Mouse (Mus musculus) gastrocnemius, adult 18-20 months (tissue): Measurements from ENCODE around the gene Slc44a1. TPM values are rescaled to one million over a fixed set of nuclear protein-coding genes. Genes with fewer than 3 reads are reported as not detected.

Experiments
- DNase-seq: peaks from one replicate; pipeline ENCODE4 v3.0.0; 2021; ENCODE audit warnings: low spot score
- total RNA-seq, 2 experiments: library from RNA; stranded (reverse); gene quantifications; 2 replicates each; pipeline ENCODE4 v1.2.3; 2021

The Slc44a1 gene
- total RNA-seq, 2 experiments from 2014 or later = 15.8 to 22.5 TPM

GRCm38 (mm10) chr4:53430522-53430921 is 9.7 kb upstream of the Slc44a1 start:
- no peak for DNase-seq

DNA sequence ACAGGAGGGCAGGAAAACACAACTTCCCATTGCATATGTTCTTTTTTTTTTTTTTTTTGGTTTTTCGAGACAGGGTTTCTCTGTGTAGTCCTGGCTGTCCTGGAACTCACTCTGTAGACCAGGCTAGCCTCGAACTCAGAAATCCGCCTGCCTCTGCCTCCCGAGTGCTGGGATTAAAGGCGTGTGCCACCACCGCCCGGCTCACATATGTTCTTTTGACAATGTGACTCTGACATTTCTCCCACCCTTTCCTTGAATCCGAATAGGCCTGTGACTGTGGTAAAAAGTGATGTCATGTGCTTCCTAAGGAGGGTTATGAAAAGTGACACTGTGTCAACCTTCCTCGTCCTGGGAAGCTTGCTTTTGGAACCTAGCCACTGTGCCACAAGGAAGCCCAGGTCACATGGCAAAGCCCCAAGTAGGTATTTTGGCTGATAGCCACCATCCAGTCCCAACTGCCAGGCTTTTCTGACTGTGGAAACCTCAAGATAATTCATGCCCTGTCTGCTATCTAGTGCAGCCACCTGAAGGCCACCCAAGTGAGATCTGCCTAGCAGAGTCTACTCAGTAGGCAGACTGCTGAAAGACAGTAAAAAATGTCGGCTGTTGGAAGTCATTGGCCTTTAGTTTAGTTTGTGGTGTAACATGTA is 8.5 kb upstream of the Slc44a1 start:
- no peak for DNase-seq

- peak; percentile 43 for DNase-seq
Measured at GRCm38 (mm10) chr4:53437110-53437755, 3.0 kb upstream of the Slc44a1 start.

- no peak for DNase-seq
Measured at GRCm38 (mm10) chr4:53438386-53438785, 1.8 kb upstream of the Slc44a1 start.

DNA sequence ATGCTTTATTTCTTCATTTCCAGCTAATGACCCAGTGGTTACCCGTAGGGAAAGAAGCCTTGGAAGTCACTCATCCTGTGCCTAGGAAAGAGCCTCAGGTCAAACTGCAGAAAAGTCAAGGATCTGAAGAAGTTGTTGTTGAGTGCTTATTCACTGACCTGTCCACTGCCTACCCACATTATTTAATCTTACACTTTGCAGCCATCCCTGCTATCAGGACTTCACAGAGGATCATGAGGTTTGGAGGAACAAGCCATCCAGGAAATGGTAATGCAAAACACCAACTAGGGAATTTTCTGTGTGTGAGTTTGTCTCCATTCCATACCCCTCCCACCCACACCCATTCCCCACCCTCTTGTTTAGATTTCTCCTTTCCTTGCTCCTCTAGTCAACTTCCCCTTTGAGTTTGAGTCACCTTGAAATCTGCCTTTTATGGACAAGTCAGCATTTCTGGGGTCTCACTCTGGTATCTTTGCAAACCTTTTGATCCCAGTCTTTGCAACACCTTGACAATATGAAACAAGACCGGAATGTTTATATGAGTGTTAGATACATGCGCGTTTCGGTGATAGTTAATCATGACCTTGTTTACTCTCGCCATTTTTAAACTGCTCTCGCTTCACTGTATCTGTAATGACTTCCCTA is 1.3 kb upstream of the Slc44a1 start:
- no peak for DNase-seq

- no peak for DNase-seq
Measured at GRCm38 (mm10) chr4:53439636-53440009, 590 bp upstream of the Slc44a1 start.

GRCm38 (mm10) chr4:53440816-53441571 is 781 bp downstream of the Slc44a1 start:
- DNase-seq = peak; percentile 25

DNA sequence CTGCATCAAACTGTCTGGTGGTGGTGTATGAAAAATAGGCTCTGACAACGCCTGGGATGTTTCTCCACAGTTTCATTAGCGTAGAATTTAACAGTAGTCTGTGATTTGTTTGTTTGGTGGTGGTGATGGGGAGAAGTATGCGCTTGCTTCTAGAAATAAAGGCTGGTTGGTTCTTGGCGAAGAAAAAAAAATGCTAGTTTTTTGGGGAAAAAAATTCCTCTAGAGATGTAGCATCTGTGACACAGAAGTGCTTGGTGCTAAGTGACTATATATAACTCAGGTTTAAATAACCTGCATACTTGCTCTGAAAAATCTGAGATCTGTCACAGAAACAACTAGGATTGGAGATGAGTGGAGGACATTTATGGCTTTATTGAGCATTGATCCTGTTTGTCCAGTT is 1.5 kb downstream of the Slc44a1 start:
- no peak for DNase-seq

DNA sequence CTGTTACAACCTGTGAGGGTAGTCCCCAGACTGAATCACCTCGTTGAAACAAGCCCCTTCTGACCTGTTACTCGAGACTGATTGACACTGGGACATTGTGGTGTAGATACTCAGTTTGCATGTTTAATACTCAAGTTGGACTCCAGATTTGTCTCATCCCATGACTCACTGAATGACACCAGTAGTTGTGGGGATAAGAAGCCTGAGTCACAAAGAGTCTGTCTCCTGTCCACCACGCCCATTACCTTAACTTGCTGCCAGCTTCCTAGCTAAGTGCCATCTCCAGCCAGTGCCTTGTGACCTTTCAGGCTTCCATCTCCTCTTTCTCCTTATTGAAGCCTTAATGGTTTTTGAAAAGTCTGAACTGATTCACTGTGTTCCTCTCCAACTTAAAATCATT is 6.0 kb downstream of the Slc44a1 start:
- no peak for DNase-seq

GRCm38 (mm10) chr4:53447773-53448172 is 7.6 kb downstream of the Slc44a1 start:
- DNase-seq = no peak

DNA sequence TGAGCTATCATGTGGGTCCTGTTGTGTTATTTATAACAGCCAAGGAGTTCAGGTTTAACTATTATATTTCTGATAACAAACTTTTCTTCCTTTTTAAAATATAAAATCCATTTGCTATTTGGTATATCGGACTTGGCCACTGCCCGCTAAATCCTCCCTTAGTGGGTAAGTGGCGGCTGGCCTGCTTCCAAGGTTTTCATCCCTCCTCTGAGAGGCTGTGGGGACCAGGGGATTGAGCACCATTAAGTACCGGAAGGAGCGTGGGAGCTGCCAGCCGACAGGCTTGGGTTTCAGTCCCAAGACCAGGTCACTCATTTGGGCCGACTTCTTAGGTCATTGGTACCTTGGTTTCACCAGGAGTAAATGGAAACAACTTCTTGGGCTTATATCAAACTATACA is 10.5 kb downstream of the Slc44a1 start:
- no peak for DNase-seq

DNA sequence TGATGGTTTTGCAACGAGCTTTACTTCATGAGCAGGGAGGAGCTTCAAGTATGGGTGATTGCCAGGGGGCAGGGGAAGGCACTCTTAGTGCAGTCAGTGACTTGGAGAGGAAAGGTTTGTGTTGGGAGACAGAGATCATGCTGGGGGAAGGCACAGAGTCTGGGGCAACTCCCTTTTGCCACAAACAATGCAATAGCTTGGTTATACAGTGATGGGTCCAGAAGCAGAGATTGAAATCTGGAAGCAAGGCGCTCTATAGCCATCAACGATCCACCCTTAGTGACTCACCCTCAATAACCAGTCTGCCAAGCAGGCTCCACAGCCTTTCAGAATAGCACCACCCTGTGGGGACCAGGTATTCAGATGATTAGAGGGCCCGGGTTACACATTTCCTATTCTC is 11.7 kb downstream of the Slc44a1 start:
- peak; percentile 56 for DNase-seq

DNA sequence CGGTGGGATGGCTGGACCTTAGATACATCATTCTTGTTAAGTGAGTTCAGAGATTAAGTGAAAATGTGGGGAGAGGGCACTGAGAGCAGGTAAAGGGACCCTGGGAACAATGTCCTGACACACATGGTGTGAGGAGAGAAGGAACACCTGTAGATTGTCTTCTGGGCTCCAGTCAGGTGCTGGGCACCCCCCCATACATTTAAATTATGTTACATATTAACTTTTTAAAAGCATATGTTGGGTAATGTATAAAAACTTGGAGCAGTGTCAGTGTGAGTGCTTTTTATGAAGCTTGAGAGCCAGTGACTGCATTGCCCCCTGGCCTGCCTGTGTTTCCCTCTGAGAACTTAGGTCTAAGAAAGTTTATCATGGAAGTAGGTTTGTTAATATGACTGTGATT is 12.2 kb downstream of the Slc44a1 start:
- DNase-seq = no peak

DNA sequence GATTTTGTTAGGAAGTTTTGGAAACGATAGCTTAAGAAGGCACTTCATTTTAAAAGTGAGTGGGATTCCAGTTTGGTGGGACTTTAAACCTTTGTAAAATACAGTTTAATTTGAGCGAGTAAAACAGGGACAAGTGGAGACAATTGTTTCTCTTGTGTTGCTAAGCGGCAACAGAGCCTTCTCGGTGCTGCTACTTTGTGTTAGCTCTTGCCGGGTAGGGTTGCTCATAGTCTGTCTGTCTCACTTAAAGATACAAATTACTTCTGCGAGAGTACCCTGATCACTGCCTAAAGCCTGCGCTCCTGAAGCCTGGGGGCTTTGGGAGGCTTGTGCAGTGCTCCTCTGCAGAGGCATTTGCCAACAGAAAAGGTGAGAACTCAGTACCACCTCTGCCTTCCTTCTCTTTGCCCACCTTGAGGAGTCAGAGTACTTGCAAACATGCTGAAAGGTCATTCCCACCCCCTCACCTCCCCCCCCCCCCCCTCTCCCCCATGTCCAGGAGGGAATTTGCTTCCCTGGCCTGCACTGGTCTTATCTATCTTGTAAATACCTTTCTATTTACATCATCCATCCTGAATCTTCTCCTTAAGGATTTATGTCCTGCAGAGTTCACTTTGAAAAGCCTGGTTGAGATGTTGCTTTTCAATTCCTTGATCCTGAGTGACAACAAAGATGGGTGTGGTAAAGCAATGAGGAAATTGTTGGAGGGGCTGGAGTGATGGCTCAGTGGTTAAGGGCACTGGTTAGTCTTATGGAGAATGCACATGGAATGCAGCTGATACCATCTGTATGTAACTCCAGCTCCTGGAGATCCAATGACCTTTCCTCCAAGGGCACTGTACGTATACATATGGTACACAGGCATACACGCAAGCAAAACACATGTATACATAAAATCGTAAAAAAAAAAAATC is 13.0 kb downstream of the Slc44a1 start:
- no peak for DNase-seq

DNA sequence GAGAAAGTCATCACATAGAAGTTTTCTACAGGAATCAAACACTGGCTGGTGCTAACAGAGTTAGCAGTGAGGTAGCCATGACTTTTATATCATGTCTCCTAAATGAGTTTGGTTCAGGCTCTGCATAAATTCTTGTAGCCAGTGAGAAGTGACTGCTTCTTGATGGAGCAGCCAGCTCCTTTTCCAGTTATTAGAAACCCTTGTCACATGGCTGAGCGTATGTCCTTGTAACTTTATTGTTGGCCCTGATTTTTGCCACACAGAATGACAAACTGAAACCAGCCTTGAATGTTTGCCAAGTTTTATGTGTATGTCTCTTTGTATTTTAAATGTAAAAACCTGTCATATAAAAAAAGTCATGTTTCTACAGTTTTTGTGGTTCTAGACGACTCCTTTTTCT is 15.7 kb downstream of the Slc44a1 start:
- DNase-seq = no peak

DNA sequence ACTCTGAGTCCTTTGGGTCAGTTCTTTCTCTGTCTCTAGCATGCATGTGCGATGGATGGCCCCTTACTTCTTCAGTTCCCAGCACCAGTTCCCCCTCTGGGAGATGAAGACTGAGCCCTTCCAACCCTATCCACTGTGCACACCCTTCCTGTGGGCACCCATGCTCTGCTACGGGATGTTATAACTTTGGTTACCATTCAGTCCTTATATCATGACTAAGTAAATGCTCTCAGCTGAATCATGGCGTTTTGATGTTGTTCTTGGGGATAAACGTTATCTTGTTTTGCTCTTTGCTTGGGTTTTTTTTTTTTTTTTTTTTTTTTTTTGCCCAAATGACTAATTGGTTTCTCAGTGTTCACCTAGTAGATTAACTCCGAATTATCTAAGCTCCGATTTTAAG is 16.4 kb downstream of the Slc44a1 start:
- DNase-seq = no peak

- DNase-seq = no peak
Measured at GRCm38 (mm10) chr4:53458503-53458902, 18.3 kb downstream of the Slc44a1 start.

DNA sequence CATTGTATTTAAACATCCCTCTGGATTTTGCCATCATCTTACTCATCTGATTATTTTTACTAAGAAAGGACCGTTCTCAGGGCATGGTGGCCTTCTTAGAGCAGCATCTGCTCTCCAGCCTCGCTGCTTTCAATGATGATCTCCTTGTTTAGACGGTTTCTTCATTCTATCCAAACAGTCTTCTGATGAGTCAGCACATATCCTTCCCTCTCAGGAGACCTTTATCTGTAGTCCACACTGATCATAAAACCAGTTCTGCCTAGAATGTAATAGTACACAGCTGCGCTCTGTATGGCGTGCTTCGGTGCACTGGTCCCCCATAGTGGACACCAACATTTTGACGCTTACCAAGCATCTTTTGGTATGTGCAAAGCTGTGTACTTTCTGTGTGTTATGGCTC is 19.5 kb downstream of the Slc44a1 start:
- DNase-seq = no peak

DNA sequence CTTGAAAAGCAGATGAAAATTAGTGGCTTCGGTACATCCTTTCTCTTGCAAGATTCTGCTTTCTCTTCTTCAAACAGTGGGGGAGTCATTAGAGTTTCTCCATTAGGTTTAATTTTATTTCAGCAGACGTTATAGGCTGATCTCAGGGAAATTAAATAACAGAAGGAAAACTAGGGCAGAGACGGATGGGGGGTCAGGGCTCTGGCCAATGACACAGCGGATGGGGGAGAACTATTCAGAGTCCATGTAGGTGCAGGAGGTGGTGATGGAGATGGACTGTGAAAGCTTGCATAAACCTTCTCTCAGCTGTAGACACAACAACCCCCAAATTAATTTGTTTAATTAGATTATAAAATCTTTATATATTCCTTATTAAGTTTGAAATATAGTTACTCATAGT is 20.8 kb downstream of the Slc44a1 start:
- no peak for DNase-seq

GRCm38 (mm10) chr4:53462069-53462468 is 21.9 kb downstream of the Slc44a1 start:
- no peak for DNase-seq
